Mouse (Mus musculus) leukemia stem cell, adult 10-12 weeks (primary cell): ENCODE data around the gene Gadd45g. TPM values are rescaled to one million over a fixed set of nuclear protein-coding genes. Genes with fewer than 3 reads are reported as not detected.

Experiments used
- polyA plus RNA-seq: library from polyadenylated mRNA; stranded (reverse); fragments of >175 nt; gene quantifications from 2 replicates; pipeline ENCODE4 v1.2.3, GENCODE M21; 2012; ENCODE audit warnings: low replicate concordance

Gadd45g gene
- polyA plus RNA-seq, result 9.9 and 37.5 TPM in 2 replicates

DNA sequence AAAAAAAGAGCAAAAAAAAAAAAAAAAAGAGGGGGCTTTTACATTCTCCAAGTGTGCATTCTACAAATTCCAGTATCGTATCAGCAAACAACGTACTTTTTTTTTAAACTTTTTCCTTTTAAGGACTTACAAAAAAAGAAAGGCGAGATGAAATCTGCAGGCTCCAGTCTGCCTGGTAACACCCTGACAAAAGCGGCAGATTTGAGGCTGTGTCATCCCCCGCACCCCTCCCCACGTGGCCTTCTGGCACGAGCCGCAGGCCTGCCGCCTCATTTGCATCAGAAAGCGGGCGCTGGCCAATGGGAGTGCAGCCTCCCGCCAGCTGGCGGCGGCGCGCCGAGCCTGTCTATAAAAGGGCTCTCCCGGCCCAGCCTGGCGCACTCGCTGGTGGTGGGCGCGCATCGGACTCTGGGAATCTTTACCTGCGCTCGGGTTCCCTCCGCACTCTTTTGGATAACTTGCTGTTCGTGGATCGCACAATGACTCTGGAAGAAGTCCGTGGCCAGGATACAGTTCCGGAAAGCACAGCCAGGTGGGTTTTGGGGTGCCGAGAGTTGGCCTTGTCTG lies at the start of gene Gadd45g:
TSS of gene Gadd45g (plus strand) at position 378 of the 567 bp plus-strand sequence.

Other genes starting within 250 kb of the Gadd45g start
- 17.9 and 165 TPM in 2 replicates for gene Cks2, start 201.4 kb upstream of the Gadd45g start, polyA plus RNA-seq
- 15.1 and 21.2 TPM in 2 replicates for gene Secisbp2, start 195.0 kb upstream of the Gadd45g start, polyA plus RNA-seq
- gene Sema4d, start 52.9 kb upstream of the Gadd45g start, polyA plus RNA-seq, result 51.6 and 64.8 TPM in 2 replicates